Mouse (Mus musculus) limb, embryonic 15.5 days (tissue): ENCODE data around the gene Insr. TPM values are rescaled to one million over a fixed set of nuclear protein-coding genes. Genes with fewer than 3 reads are reported as not detected.
A peak's percentile ranks its signal among the peaks of the same experiment; 100 is the strongest.

ENCODE experiments used
- ATAC-seq: fragments of 200-750 bp; cut with Nextera tagmentation; 2 replicates; pipeline ENCODE4 v1.8.0; 2017; ENCODE audit warnings: low read depth, moderate TSS enrichment; ENCODE audit not compliant: insufficient number of reproducible peaks, low FRiP score, low TSS enrichment
- H3K27ac ChIP-seq: fragments of 300-500 bp; sonication (generic); 2 replicates; pipeline ENCODE4 v1.5.1; 2015; ENCODE audit warnings: moderate library complexity, mild to moderate bottlenecking, inconsistent platforms
- H3K27me3 ChIP-seq: fragments of 300-500 bp; sonication (generic); 2 replicates; pipeline ENCODE4 v1.6.1; 2015; ENCODE audit warnings: inconsistent platforms
- H3K36me3 ChIP-seq: fragments of 300-500 bp; sonication (generic); 2 replicates; pipeline ENCODE4 v1.6.1; 2015; ENCODE audit warnings: inconsistent platforms
- H3K4me1 ChIP-seq: fragments of 300-500 bp; sonication (generic); 2 replicates; pipeline ENCODE4 v1.6.1; 2015; ENCODE audit warnings: inconsistent platforms
- H3K4me2 ChIP-seq: fragments of 300-500 bp; sonication (generic); 2 replicates; pipeline ENCODE4 v1.6.1; 2015; ENCODE audit warnings: mild to moderate bottlenecking, inconsistent platforms
- H3K4me3 ChIP-seq: fragments of 300-500 bp; sonication (generic); 2 replicates; pipeline ENCODE4 v1.5.1; 2015; ENCODE audit warnings: mild to moderate bottlenecking, inconsistent platforms
- H3K9ac ChIP-seq: fragments of 300-500 bp; sonication (generic); 2 replicates; pipeline ENCODE4 v1.6.1; 2015; ENCODE audit warnings: inconsistent platforms
- H3K9me3 ChIP-seq: fragments of 300-500 bp; sonication (generic); 2 replicates; pipeline ENCODE4 v1.6.1; 2016; ENCODE audit warnings: inconsistent platforms
- WGBS: fragments of 180-500 bp; shearing (Covaris S2); methylation state at CpG from one replicate; pipeline ENCODE4 v1.1.7; 2015; 5-methylcytosine and 5-hydroxymethylcytosine counted together
- polyA plus RNA-seq: library from polyadenylated mRNA; unstranded; fragments of >200 nt; fragmentation: Nextera tagmentation; extraction: Ambion mirVana; gene quantifications from 2 replicates; pipeline ENCODE4 v1.2.1, GENCODE M21; 2015

Insr gene
- polyA plus RNA-seq, 1 experiment from 2014 or later = 36.4 TPM

DNA sequence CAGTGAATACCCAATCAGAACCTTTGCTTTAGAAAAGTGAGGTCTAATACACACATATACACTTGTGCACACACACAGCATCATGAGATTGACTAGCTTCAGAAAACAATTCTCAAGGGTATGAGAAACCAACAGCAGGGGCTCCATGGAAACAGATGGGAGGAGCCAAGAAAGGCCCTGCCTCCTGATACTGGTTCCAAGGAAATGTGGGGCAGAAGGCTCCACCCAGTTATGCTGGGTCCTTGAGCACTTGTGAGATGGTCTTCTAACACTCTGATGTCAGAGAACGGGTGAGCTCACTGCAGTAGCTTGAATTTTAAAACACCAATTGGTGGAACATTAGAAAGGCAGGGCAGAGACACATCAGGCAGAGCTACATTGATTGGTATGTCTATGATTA, 53.7 kb downstream of the Insr start:
- ATAC-seq = no peak
- H3K4me1 ChIP-seq = 0 out of 2 replicates have a peak, but pooled peaks cover 7% of the 10 kb centered on the region
- no peak overlapping the region for H3K27ac ChIP-seq
- no peak overlapping the region for H3K4me3 ChIP-seq
- no peaks in the 10 kb centered on the region for H3K36me3 ChIP-seq
- no peaks in the 10 kb centered on the region for H3K27me3 ChIP-seq
- no peaks in the 10 kb centered on the region for H3K9me3 ChIP-seq
- H3K4me2 ChIP-seq = no peak overlapping the region
- H3K9ac ChIP-seq = no peak overlapping the region
- WGBS = 76% methylated on average over 1 of the region's 1 CpGs

DNA sequence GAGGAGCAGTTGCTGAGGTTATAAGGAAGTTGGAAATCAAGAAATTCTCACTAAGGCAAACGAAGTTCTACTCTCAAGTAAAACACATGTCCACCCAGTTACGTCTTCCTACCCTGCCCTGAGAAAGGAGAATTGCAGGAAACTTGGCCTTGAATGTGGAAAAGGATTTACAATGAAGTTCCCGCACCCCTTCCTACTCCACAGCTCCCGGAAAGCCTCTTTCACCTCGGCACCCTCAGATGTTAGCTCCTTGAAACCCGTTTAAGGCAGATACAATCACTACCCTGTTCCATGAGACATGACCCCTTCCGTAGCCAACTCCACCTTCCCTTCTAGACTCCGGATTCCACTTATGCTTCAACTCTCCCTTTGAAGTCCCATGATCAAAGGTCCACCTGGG, 54.2 kb downstream of the Insr start:
- peaks cover 11% of the 10 kb centered on the region; the same call in 1 of the 2 replicates for H3K4me1 ChIP-seq
- H3K9me3 ChIP-seq = no peaks in the 10 kb centered on the region
- no peak for ATAC-seq
- H3K4me3 ChIP-seq = no peak overlapping the region
- WGBS = 76% methylated on average over 8 of the region's 8 CpGs
- H3K27ac ChIP-seq = peak overlapping the region; percentile 17; the same call in 1 of the 2 replicates
- H3K4me2 ChIP-seq = no peak overlapping the region
- H3K9ac ChIP-seq = no peak overlapping the region
- H3K36me3 ChIP-seq = no peaks in the 10 kb centered on the region
- H3K27me3 ChIP-seq = no peaks in the 10 kb centered on the region

- Histone ChIP-seq H3K27ac (no peak overlapping the region), H3K9ac (no peak overlapping the region), H3K27me3 (no peaks in the 10 kb centered on the region), H3K4me3 (no peak overlapping the region), H3K9me3 (no peaks in the 10 kb centered on the region), H3K4me1 (peaks cover 16% of the 10 kb centered on the region; the same call in 1 of the 2 replicates), H3K4me2 (no peak overlapping the region), H3K36me3 (no peaks in the 10 kb centered on the region)
- no peak for ATAC-seq
Measured at GRCm38 (mm10) chr8:3222636-3222965, 56.8 kb downstream of the Insr start.

- no peak for ATAC-seq
- Histone ChIP-seq H3K9me3 (no peaks in the 10 kb centered on the region), H3K4me3 (peak overlapping the region; percentile 49), H3K36me3 (no peaks in the 10 kb centered on the region), H3K27me3 (no peaks in the 10 kb centered on the region), H3K4me1 (peaks cover 16% of the 10 kb centered on the region; the same call in 1 of the 2 replicates), H3K27ac (no peak overlapping the region), H3K4me2 (peak overlapping the region; percentile 80), H3K9ac (no peak overlapping the region)
- WGBS = 72% methylated on average over 6 of the region's 6 CpGs
Measured at GRCm38 (mm10) chr8:3221960-3222635, 57.3 kb downstream of the Insr start.

DNA sequence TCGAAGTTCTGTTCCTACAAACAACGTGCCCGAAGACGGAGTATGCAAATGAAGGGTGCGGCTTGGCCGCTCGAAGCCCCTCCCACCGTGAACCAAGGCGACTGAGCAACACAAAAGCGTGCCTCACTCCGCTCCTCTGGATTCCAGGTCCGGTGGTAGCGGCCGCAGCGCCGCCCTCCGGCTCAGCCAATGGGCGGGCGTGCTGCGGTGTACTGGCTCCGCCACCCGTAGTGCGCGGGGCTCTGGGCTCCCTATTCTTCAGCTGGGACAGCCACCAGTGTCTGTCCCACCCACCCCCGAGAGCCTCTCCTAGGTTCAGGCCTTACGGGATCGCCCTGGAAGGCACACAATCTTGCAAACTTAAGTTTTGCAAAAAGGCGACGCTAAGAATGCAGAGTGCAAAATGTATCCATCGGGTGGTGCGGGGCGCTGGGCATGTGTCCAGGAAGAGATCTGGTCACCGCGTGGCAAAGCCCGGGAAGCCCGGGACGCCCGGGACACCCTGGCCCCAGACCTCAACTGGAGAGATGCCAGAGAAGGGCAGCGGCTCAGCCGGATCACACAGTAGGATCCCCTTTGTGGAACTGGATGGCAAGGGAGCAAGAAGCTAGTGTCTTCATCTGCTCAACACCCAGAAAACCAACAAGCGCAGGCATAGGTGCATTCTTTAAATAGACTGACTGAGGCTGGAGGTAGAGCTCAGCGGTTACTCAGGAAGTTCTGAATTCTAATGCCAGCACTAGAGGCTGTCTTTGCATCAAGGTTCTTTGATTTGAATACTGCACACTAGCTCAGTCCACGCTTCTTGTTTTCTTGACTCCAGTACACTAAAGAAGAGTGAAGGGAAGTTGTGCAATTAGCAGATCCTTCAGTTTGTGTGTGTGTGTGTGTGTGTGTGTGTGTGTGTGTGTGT, 58.1 kb downstream of the Insr start:
- ATAC-seq = peak; percentile 98
- Histone ChIP-seq H3K27me3 (no peaks in the 10 kb centered on the region), H3K9me3 (no peaks in the 10 kb centered on the region), H3K36me3 (no peaks in the 10 kb centered on the region), H3K4me1 (peaks cover 22% of the 10 kb centered on the region), H3K27ac (peak overlapping the region; percentile 90), H3K9ac (peak overlapping the region; percentile 55), H3K4me3 (peak overlapping the region; percentile 49), H3K4me2 (peak overlapping the region; percentile 80)
- 1% methylated on average over 43 of the region's 43 CpGs for WGBS

GRCm38 (mm10) chr8:3220502-3220901, 58.9 kb downstream of the Insr start:
- peak overlapping the region; percentile 49 for H3K4me3 ChIP-seq
- H3K27ac ChIP-seq = peak overlapping the region; percentile 90
- peaks cover 22% of the 10 kb centered on the region for H3K4me1 ChIP-seq
- no peaks in the 10 kb centered on the region for H3K9me3 ChIP-seq
- ATAC-seq = peak; percentile 32
- peak overlapping the region; percentile 80 for H3K4me2 ChIP-seq
- 6% methylated on average over 9 of the region's 9 CpGs for WGBS
- no peaks in the 10 kb centered on the region for H3K36me3 ChIP-seq
- no peaks in the 10 kb centered on the region for H3K27me3 ChIP-seq
- no peak overlapping the region for H3K9ac ChIP-seq

GRCm38 (mm10) chr8:3219921-3220411, 59.5 kb downstream of the Insr start:
- Histone ChIP-seq H3K4me1 (peaks cover 22% of the 10 kb centered on the region), H3K9ac (no peak overlapping the region), H3K4me2 (peak overlapping the region; percentile 80; the same call in 1 of the 2 replicates), H3K27ac (peak overlapping the region; percentile 90), H3K36me3 (no peaks in the 10 kb centered on the region), H3K9me3 (no peaks in the 10 kb centered on the region), H3K27me3 (no peaks in the 10 kb centered on the region), H3K4me3 (peak overlapping the region; percentile 49; the same call in 1 of the 2 replicates)
- 75% methylated on average over 12 of the region's 12 CpGs for WGBS
- ATAC-seq = no peak

GRCm38 (mm10) chr8:3219266-3219665, 60.2 kb downstream of the Insr start:
- no peak for ATAC-seq
- WGBS = 82% methylated on average over 3 of the region's 3 CpGs

GRCm38 (mm10) chr8:3216541-3217092, 62.8 kb downstream of the Insr start:
- Histone ChIP-seq H3K9me3 (no peaks in the 10 kb centered on the region), H3K4me1 (peaks cover 20% of the 10 kb centered on the region), H3K36me3 (no peaks in the 10 kb centered on the region), H3K27ac (no peak overlapping the region), H3K9ac (no peak overlapping the region), H3K4me2 (no peak overlapping the region), H3K4me3 (no peak overlapping the region), H3K27me3 (no peaks in the 10 kb centered on the region)
- 68% methylated on average over 4 of the region's 4 CpGs for WGBS
- ATAC-seq = no peak

More at GRCm38 (mm10) chr8:3219266-3219665, 60.2 kb downstream of the Insr start:
- no peak overlapping the region for H3K4me3 ChIP-seq
- no peak overlapping the region for H3K27ac ChIP-seq
- no peaks in the 10 kb centered on the region for H3K27me3 ChIP-seq
- H3K36me3 ChIP-seq = no peaks in the 10 kb centered on the region
- H3K9ac ChIP-seq = no peak overlapping the region
- H3K9me3 ChIP-seq = no peaks in the 10 kb centered on the region
- no peak overlapping the region for H3K4me2 ChIP-seq
- H3K4me1 ChIP-seq = peaks cover 24% of the 10 kb centered on the region

DNA sequence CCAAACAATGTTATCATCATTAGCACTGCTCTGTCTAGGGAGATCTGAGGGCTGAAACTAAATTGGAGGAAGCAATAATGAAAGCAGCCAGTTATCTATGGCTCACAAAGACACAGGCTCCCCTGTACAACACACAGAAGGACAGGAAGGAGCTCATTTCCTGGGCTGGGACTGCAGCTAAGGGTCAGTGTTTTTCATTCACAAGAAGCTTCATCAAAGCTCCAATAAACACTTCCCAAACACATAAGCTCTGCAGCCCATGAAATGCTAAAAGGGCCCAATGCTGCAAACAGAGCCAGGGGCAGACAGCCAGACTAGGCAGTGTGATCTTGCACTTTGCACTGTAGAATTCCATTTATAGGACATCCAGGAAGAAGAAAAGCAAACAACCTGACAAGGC, 63.9 kb downstream of the Insr start:
- Histone ChIP-seq H3K4me2 (no peak overlapping the region), H3K4me3 (no peak overlapping the region), H3K27ac (no peak overlapping the region; the same call in 1 of the 2 replicates), H3K9ac (no peak overlapping the region), H3K27me3 (no peaks in the 10 kb centered on the region), H3K4me1 (peaks cover 17% of the 10 kb centered on the region), H3K36me3 (peaks cover 9% of the 10 kb centered on the region; the same call in 1 of the 2 replicates), H3K9me3 (no peaks in the 10 kb centered on the region)
- ATAC-seq = no peak

GRCm38 (mm10) chr8:3214601-3215000, 64.8 kb downstream of the Insr start:
- H3K4me3 ChIP-seq = no peak overlapping the region
- H3K4me1 ChIP-seq = peaks cover 15% of the 10 kb centered on the region
- no peak for ATAC-seq
- no peaks in the 10 kb centered on the region for H3K27me3 ChIP-seq
- no peak overlapping the region for H3K27ac ChIP-seq
- WGBS = 81% methylated on average over 1 of the region's 1 CpGs
- peaks cover 16% of the 10 kb centered on the region for H3K36me3 ChIP-seq
- no peak overlapping the region for H3K4me2 ChIP-seq
- no peak overlapping the region for H3K9ac ChIP-seq
- H3K9me3 ChIP-seq = no peaks in the 10 kb centered on the region

- Histone ChIP-seq H3K27me3 (no peaks in the 10 kb centered on the region), H3K27ac (no peak overlapping the region), H3K4me1 (peaks cover 10% of the 10 kb centered on the region), H3K9me3 (no peaks in the 10 kb centered on the region), H3K4me3 (no peak overlapping the region), H3K4me2 (no peak overlapping the region), H3K36me3 (peaks cover 22% of the 10 kb centered on the region), H3K9ac (no peak overlapping the region)
- ATAC-seq = no peak
- 78% methylated on average over 9 of the region's 9 CpGs for WGBS
Measured at GRCm38 (mm10) chr8:3211456-3211855, 68.0 kb downstream of the Insr start.
